Mouse (Mus musculus): ENCODE results near the gene Spi1. TPM values are rescaled to one million over a fixed set of nuclear protein-coding genes. Genes with fewer than 3 reads are reported as not detected.

The Spi1 gene
- total and polyA plus RNA-seq, 2 experiments from 2014 or later: 3.0 to 4.5 TPM

GRCm38 (mm10) chr2:91121011-91121410 is 38.8 kb downstream of the Spi1 start:
- no peaks in the 10 kb centered on the region for H3K4me1 ChIP-seq (ENCODE audit: insufficient read depth, low read length)
- H3K9ac ChIP-seq (replicated peaks; ENCODE audit: low read length): no peak overlapping the region
- WGBS: 86% methylated on average over 6 of the region's 6 CpGs
- H3K9me3 ChIP-seq (ENCODE audit: low read length): no peaks in the 10 kb centered on the region
- no peak overlapping the region for H3K4me2 ChIP-seq (ENCODE audit: low read depth, low read length)
- no peak overlapping the region for H3K27ac ChIP-seq
- TF ChIP-seq CTCF (IDR thresholded peaks at IDR 0.05; ENCODE audit: low read depth): no peak
- no peaks in the 10 kb centered on the region for H3K36me3 ChIP-seq (ENCODE audit: insufficient read depth, low read length)
- no peak overlapping the region for H3K4me3 ChIP-seq (ENCODE audit: low read length)
- no peak for ATAC-seq
- H3K27me3 ChIP-seq (ENCODE audit: insufficient read depth, low read length): no peaks in the 10 kb centered on the region
- no peak for DNase-seq (ENCODE audit: low spot score)

- Histone ChIP-seq H3K36me3 (ENCODE audit: insufficient read depth, low read length) (no peaks in the 10 kb centered on the region), H3K9me3 (ENCODE audit: low read length) (no peaks in the 10 kb centered on the region), H3K27ac (no peak overlapping the region), H3K9ac (replicated peaks; ENCODE audit: low read length) (no peak overlapping the region), H3K4me2 (ENCODE audit: low read depth, low read length) (no peak overlapping the region), H3K4me3 (ENCODE audit: low read length) (no peak overlapping the region), H3K27me3 (ENCODE audit: insufficient read depth, low read length) (no peaks in the 10 kb centered on the region), H3K4me1 (ENCODE audit: insufficient read depth, low read length) (no peaks in the 10 kb centered on the region)
- no peak for DNase-seq (ENCODE audit: low spot score)
- TF ChIP-seq CTCF (IDR thresholded peaks at IDR 0.05; ENCODE audit: low read depth): no peak
- ATAC-seq: no peak
- WGBS: 65% methylated on average over 8 of the region's 8 CpGs
These were observed 39.3 kb downstream of the Spi1 start for GRCm38 (mm10) chr2:91121497-91121896.

GRCm38 (mm10) chr2:91123521-91123920 is 41.3 kb downstream of the Spi1 start:
- Histone ChIP-seq H3K9ac (replicated peaks; ENCODE audit: low read length) (no peak overlapping the region), H3K9me3 (ENCODE audit: low read length) (no peaks in the 10 kb centered on the region), H3K4me3 (ENCODE audit: low read length) (no peak overlapping the region), H3K27me3 (ENCODE audit: insufficient read depth, low read length) (no peaks in the 10 kb centered on the region), H3K4me2 (ENCODE audit: low read depth, low read length) (no peak overlapping the region), H3K27ac (no peak overlapping the region), H3K36me3 (ENCODE audit: insufficient read depth, low read length) (no peaks in the 10 kb centered on the region), H3K4me1 (ENCODE audit: insufficient read depth, low read length) (no peaks in the 10 kb centered on the region)
- 75% methylated on average over 6 of the region's 6 CpGs for WGBS
- ATAC-seq: no peak
- no peak for TF ChIP-seq CTCF (IDR thresholded peaks at IDR 0.05; ENCODE audit: low read depth)
- DNase-seq (ENCODE audit: low spot score): no peak

- no peak for TF ChIP-seq CTCF (IDR thresholded peaks at IDR 0.05; ENCODE audit: low read depth)
- DNase-seq (ENCODE audit: low spot score) (no peak), ATAC-seq (no peak)
- Histone ChIP-seq H3K4me2 (ENCODE audit: low read depth, low read length) (no peak overlapping the region), H3K27me3 (ENCODE audit: insufficient read depth, low read length) (no peaks in the 10 kb centered on the region), H3K36me3 (ENCODE audit: insufficient read depth, low read length) (no peaks in the 10 kb centered on the region), H3K4me3 (ENCODE audit: low read length) (no peak overlapping the region), H3K27ac (no peak overlapping the region), H3K9ac (replicated peaks; ENCODE audit: low read length) (no peak overlapping the region), H3K9me3 (ENCODE audit: low read length) (no peaks in the 10 kb centered on the region), H3K4me1 (ENCODE audit: insufficient read depth, low read length) (no peaks in the 10 kb centered on the region)
- 89% methylated on average over 10 of the region's 10 CpGs for WGBS
These were observed 42.9 kb downstream of the Spi1 start for GRCm38 (mm10) chr2:91125101-91125500.

- Histone ChIP-seq H3K4me2 (ENCODE audit: low read depth, low read length) (no peak overlapping the region), H3K9ac (replicated peaks; ENCODE audit: low read length) (no peak overlapping the region), H3K27me3 (ENCODE audit: insufficient read depth, low read length) (no peaks in the 10 kb centered on the region), H3K4me1 (ENCODE audit: insufficient read depth, low read length) (no peaks in the 10 kb centered on the region), H3K9me3 (ENCODE audit: low read length) (no peaks in the 10 kb centered on the region), H3K4me3 (ENCODE audit: low read length) (no peak overlapping the region), H3K36me3 (ENCODE audit: insufficient read depth, low read length) (no peaks in the 10 kb centered on the region), H3K27ac (no peak overlapping the region)
- ATAC-seq (no peak), DNase-seq (ENCODE audit: low spot score) (no peak)
- TF ChIP-seq CTCF (IDR thresholded peaks at IDR 0.05; ENCODE audit: low read depth): no peak
- WGBS: 84% methylated on average over 5 of the region's 5 CpGs
These were observed 46.6 kb downstream of the Spi1 start for GRCm38 (mm10) chr2:91128761-91129160.

- Histone ChIP-seq H3K4me2 (ENCODE audit: low read depth, low read length) (no peak overlapping the region), H3K9me3 (ENCODE audit: low read length) (no peaks in the 10 kb centered on the region), H3K9ac (replicated peaks; ENCODE audit: low read length) (no peak overlapping the region), H3K27me3 (ENCODE audit: insufficient read depth, low read length) (no peaks in the 10 kb centered on the region), H3K4me3 (ENCODE audit: low read length) (no peak overlapping the region), H3K4me1 (ENCODE audit: insufficient read depth, low read length) (no peaks in the 10 kb centered on the region), H3K27ac (no peak overlapping the region), H3K36me3 (ENCODE audit: insufficient read depth, low read length) (no peaks in the 10 kb centered on the region)
- WGBS: 83% methylated on average over 6 of the region's 6 CpGs
- no peak for ATAC-seq
- no peak for DNase-seq (ENCODE audit: low spot score)
- no peak for TF ChIP-seq CTCF (IDR thresholded peaks at IDR 0.05; ENCODE audit: low read depth)
These were observed 47.9 kb downstream of the Spi1 start for GRCm38 (mm10) chr2:91130126-91130525.

GRCm38 (mm10) chr2:91131251-91131650 is 49.1 kb downstream of the Spi1 start:
- no peak overlapping the region for H3K27ac ChIP-seq
- no peaks in the 10 kb centered on the region for H3K4me1 ChIP-seq (ENCODE audit: insufficient read depth, low read length)
- H3K9me3 ChIP-seq (ENCODE audit: low read length): no peaks in the 10 kb centered on the region
- no peak for ATAC-seq
- 92% methylated on average over 15 of the region's 15 CpGs for WGBS
- no peak overlapping the region for H3K4me2 ChIP-seq (ENCODE audit: low read depth, low read length)
- no peaks in the 10 kb centered on the region for H3K27me3 ChIP-seq (ENCODE audit: insufficient read depth, low read length)
- H3K36me3 ChIP-seq (ENCODE audit: insufficient read depth, low read length): no peaks in the 10 kb centered on the region
- DNase-seq (ENCODE audit: low spot score): no peak
- no peak overlapping the region for H3K9ac ChIP-seq (replicated peaks; ENCODE audit: low read length)
- H3K4me3 ChIP-seq (ENCODE audit: low read length): no peak overlapping the region
- no peak for TF ChIP-seq CTCF (IDR thresholded peaks at IDR 0.05; ENCODE audit: low read depth)

Data from hindbrain, postnatal 0 days (tissue).